Mouse (Mus musculus) retina, adult 2 months (tissue): ENCODE results near the gene Flvcr2.
"Not testable (repeated sequence)": the region's sequence is repeated elsewhere in the genome, so short reads cannot be mapped to it uniquely, and the experiment has no call there.

Experiments used
- DNase-seq: peaks from one replicate; pipeline ENCODE4 v3.0.0-alpha.2; 2012; ENCODE audit warnings: low read depth, low spot score

The Flvcr2 gene

GRCm38 (mm10) chr12:85745827-85746695 is at the start of gene Flvcr2:
Gene Flvcr2, plus strand, starts transcription at chr12:85746539.
- no peak for DNase-seq

GRCm38 (mm10) chr12:85698179-85698578 is 48.2 kb upstream of the Flvcr2 start:
- DNase-seq = not testable (repeated sequence)

GRCm38 (mm10) chr12:85700191-85700841 is 46.0 kb upstream of the Flvcr2 start:
- DNase-seq = no peak

GRCm38 (mm10) chr12:85700842-85701223 is 45.5 kb upstream of the Flvcr2 start:
- DNase-seq = no peak

DNA sequence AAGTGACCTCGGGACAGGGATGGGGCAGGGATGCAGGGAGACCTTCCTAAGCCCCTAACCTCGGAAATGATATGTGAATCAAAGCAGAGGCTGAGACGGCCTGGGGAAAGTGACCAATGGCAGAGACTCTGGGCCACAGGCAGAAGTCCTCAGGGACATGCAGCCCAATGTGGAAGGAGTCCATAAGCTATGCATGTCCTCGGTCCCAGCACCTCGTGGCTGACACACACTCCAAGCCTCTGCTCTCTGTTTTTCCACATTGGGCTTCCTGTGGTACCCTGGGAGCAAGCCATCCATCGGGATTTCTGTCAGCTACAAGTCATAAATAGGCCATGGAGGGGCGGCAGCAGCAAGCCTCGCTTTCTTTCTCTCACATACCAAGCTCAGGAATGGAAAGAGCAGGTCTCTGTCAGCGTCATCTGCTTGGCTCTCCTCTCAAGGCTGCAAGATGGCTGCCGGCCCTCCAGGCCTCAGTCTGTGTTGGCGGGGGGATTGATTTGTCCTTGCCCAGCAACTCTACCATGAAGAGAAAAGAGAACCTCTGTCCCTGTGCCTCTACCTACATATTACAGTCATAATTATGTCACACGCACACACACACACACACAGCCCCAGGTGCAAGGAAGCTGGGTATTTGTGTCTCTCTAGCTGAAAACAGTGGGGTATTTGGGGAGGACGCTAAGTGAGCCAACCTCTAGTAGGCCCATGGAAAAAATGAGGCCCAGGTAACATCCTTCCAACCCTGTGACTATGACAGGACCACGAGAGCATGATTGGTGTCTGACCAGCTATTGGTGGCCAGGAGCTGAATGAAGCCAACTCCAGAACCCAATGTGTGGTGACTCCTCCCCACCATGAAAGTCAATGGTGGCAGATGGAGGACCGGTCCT is 43.9 kb upstream of the Flvcr2 start:
- no peak for DNase-seq

- DNase-seq = no peak
Observed at GRCm38 (mm10) chr12:85703507-85703906, 42.8 kb upstream of the Flvcr2 start.

DNA sequence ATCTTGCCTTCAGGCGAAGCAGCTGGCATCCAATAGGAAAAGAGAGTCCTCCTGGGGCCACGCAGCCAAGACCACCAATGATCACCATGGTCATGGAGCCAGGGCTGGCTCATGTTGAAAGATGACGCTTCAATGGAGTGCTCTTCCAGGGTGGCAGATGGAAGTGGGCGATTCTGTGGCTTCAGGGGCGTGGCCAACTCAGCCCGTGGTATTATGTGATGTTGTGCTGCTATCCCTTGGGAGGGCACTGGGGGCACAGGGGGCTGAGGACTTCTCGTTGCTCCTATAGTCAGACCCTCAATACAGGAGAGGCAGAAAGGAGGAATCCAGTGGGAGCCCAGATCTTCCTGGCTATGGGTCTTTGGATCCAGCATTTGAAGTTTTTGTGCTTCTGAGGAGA is 41.8 kb upstream of the Flvcr2 start:
- DNase-seq = no peak

- no peak for DNase-seq
Observed at GRCm38 (mm10) chr12:85705002-85705830, 41.1 kb upstream of the Flvcr2 start.

DNA sequence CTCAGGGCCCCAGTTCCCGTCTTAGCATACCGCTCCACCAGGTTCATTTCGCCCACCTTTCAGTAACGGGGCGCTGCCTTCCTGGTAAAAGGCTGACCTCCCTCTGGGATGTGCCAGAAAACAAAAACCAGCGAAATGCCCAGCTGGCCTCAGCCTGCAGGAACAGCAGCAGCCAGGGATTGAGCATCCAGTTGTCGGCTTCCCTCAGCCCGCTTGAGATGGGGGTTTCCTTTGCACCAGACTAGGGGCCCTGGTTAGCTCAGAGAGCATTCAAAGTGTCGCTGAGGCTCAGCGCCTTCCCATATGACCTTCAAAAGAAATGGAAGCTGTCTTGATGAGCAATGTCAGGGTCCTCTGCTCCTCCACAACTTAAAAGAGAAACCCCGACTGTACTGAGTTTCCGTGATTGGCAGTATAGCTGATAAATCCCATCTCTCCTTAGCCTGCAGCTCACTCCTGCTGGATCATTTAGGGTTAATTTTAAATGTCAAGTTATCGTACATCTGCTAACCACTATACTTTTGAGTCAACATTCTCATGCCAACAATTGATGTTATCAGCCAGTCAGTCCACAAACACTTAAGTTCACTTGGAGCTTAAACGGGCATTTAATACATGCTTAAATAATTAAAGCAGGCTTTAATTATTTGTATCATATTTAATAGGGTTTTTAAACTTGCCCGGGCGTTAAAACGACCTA is 40.4 kb upstream of the Flvcr2 start:
- no peak for DNase-seq

DNA sequence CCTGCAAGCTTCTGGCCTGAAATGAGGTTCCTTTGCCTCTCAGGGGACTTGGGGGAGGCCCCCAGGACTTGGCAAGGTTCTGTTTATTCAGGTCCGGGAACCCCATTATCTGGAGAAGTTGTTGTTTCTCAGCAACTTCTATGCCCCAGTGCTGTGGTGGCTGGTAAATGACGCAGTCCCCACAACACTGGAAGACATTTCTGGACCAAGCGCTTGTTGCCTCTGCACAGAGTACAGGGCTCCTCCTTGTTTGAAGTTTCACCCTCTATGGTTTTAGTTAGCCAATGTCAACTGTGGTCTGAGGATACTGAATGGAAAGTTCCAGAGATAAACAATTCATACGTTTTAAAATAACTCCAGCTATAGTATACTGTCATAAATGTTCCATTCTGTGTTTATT is 39.4 kb upstream of the Flvcr2 start:
- DNase-seq = no peak

DNA sequence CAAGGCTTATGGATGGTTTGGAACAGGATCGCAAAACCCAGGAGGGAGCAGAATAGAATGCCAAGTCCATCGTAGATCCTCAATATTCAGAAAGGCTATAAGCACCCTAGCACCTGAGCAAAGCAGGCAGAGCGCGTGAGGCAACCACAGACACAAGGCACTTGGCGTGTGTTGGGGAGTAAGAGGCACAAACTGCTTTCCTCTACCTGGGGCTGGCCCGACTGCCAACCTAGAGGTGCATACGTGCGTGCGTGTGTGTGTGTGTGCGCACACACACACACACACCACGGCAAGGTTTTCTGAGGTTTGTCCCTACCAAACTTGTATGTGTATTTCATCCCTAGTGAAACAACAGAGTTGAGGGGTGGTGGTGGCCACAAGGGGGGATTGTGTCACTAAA is 38.9 kb upstream of the Flvcr2 start:
- no peak for DNase-seq

DNA sequence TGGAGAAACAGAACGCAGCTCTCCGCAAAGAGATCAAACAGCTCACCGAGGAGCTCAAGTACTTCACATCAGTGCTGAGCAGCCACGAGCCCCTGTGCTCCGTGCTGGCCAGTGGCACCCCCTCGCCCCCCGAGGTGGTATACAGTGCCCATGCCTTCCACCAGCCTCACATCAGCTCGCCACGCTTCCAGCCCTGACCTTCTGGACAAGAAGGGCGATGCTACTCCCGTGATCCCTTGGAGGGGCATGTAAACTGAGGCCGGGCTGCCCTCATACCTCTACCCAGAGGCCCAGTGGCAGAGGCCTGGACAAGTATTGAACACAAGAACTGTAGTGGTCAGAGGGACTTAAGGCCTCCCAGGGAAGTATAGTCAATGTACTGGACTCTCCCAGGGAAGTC is 37.8 kb upstream of the Flvcr2 start:
- DNase-seq = no peak

- DNase-seq = no peak
Observed at GRCm38 (mm10) chr12:85710695-85711094, 35.6 kb upstream of the Flvcr2 start.

- no peak for DNase-seq
Observed at GRCm38 (mm10) chr12:85712587-85712986, 33.8 kb upstream of the Flvcr2 start.

- DNase-seq = no peak
Observed at GRCm38 (mm10) chr12:85714126-85714525, 32.2 kb upstream of the Flvcr2 start.

DNA sequence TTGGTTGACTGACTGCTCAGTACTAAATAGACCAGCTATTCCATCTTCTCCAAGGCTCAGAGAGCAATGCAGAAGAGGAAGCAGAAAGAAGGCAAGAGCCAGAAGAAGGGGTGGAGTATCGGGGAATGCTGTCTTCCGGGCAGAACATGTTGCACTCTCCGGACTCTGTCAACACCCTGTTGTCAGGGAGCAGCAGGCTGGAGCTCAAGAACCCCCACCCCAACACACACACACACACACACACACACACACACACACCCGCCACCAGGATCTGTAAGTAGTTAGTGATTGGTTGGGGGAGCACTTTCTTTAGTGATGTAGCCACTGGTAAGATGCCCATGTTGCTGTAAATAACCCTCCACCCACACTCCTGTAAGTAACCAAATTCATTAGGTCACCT is 21.0 kb upstream of the Flvcr2 start:
- DNase-seq = no peak

GRCm38 (mm10) chr12:85726729-85727397 is 19.5 kb upstream of the Flvcr2 start:
- no peak for DNase-seq

- DNase-seq = no peak
Observed at GRCm38 (mm10) chr12:85728181-85728580, 18.2 kb upstream of the Flvcr2 start.

GRCm38 (mm10) chr12:85729022-85729944 is 17.1 kb upstream of the Flvcr2 start:
- peak; percentile 29 for DNase-seq
